Mouse (Mus musculus) G1E (cell line): Measurements from ENCODE around the gene Cyth1. TPM values are rescaled to one million over a fixed set of nuclear protein-coding genes. Genes with fewer than 3 reads are reported as not detected.

ENCODE experiments used
- ATAC-seq: 2 replicates; pipeline ENCODE4 v1.8.0; 2016; ENCODE audit warnings: mild to moderate bottlenecking; ENCODE audit not compliant: insufficient number of reproducible peaks, poor library complexity, low FRiP score, severe bottlenecking; ENCODE audit errors: extremely low read depth
- DNase-seq: peaks from one replicate; pipeline ENCODE4 v3.0.0; 2012; ENCODE audit warnings: low spot score
- H3K27me3 ChIP-seq: 2 replicates; pipeline ENCODE4 v1.6.1; 2012; ENCODE audit warnings: mild to moderate bottlenecking, low read length, inconsistent platforms; ENCODE audit not compliant: insufficient read depth
- H3K36me3 ChIP-seq: replicated peaks from 2 replicates; pipeline ENCODE3; 2012; ENCODE audit warnings: mild to moderate bottlenecking, inconsistent platforms
- H3K4me1 ChIP-seq: 2 replicates; pipeline ENCODE4 v1.6.1; 2012; ENCODE audit warnings: low read depth, low read length, inconsistent platforms, mixed read lengths; ENCODE audit not compliant: insufficient read depth
- H3K4me3 ChIP-seq: 2 replicates; pipeline ENCODE4 v1.5.1; 2012; ENCODE audit warnings: low read depth, mild to moderate bottlenecking, inconsistent platforms, low read length, moderate library complexity, mixed read lengths
- H3K9me3 ChIP-seq: replicated peaks from 2 replicates; pipeline ENCODE4 v1.6.1; 2012; ENCODE audit warnings: inconsistent platforms
- CTCF ChIP-seq: IDR thresholded peaks from 2 replicates; pipeline ENCODE4 v1.5.1; 2012; ENCODE audit warnings: low read depth, low read length, inconsistent platforms, mixed read lengths
- GATA1 ChIP-seq: IDR thresholded peaks from 2 replicates; pipeline ENCODE4 v1.6.1; 2012; ENCODE audit warnings: borderline replicate concordance, low read length, inconsistent platforms, mixed read lengths
- GATA2 ChIP-seq: IDR thresholded peaks from 2 replicates; pipeline ENCODE4 v1.6.1; 2012; ENCODE audit warnings: low read depth, low read length, inconsistent platforms, borderline replicate concordance
- POLR2AphosphoS5 ChIP-seq: IDR thresholded peaks from 2 replicates; pipeline ENCODE4 v1.6.1; 2012; ENCODE audit warnings: low read depth, low read length, inconsistent platforms; ENCODE audit not compliant: insufficient replicate concordance
- TAL1 ChIP-seq: conservative IDR thresholded peaks from 2 replicates; pipeline ENCODE4 v1.6.1; 2012; ENCODE audit warnings: low read depth, low read length, inconsistent platforms, mixed read lengths
- polyA plus RNA-seq: library from polyadenylated mRNA; stranded (reverse); fragments of >175 nt; gene quantifications from 2 replicates; pipeline ENCODE4 v1.2.3, GENCODE M21; 2012
- total RNA-seq, 2 experiments: library from RNA; stranded (forward) in 1 of 2; stranded (reverse) in 1 of 2; fragments of 200-1000 nt in 1 of 2; fragments of >200 nt in 1 of 2; fragmentation: Nextera tagmentation in 1 of 2; gene quantifications; 2 replicates each; pipeline ENCODE4 v1.2.3; 2014 to 2017

Cyth1 gene
- total and polyA plus RNA-seq, 3 experiments = 3.1 to 7.1 (median 4.0) TPM

DNA sequence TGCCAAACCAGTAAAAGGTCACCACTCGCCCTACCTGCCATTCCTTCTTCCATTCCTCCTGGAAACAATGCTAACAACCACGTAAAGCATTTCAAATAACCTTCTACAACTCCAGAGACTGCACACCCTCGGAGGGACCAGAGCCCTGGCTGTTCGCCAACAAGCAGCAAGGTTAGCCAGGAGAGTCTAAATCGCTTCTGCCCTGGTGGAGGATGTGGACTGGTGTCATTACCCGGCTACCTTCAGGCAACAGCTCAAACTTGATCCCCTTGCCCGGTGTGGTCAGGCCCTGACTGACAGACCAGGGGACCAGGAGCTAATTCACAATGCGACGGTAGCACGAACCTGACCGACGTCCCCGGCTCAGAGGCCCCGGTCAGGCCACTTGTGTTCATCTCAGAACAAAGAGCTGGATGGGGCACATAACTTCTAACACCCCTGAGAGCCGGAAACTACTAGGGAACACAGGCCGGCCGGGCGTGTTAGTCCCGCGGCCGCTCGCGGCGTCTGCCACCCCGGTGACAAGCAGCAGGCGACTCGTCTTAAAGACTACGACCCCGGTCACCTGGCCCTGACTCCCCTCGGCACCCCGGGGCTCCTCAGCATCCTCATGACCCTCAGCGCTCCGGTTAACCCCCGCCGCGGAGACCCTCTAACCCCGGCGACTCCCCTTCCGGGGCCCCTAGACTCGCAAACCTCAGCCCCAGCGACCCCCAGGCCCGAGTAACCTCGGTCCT lies 865 bp downstream of the Cyth1 start:
- H3K27me3 ChIP-seq = peaks cover 5% of the 10 kb centered on the region; the same call in 1 of the 2 replicates
- no peaks in the 10 kb centered on the region for H3K9me3 ChIP-seq
- no peaks in the 10 kb centered on the region for H3K36me3 ChIP-seq
- H3K4me3 ChIP-seq = peak overlapping the region; percentile 84
- no peak for TF ChIP-seq POLR2AphosphoS5
- TF ChIP-seq GATA1 = no peak
- no peak for TF ChIP-seq CTCF
- TF ChIP-seq GATA2 = no peak
- no peak for TF ChIP-seq TAL1
- peaks cover 38% of the 10 kb centered on the region for H3K4me1 ChIP-seq
- ATAC-seq (no peak), DNase-seq (peak; percentile 14)

DNA sequence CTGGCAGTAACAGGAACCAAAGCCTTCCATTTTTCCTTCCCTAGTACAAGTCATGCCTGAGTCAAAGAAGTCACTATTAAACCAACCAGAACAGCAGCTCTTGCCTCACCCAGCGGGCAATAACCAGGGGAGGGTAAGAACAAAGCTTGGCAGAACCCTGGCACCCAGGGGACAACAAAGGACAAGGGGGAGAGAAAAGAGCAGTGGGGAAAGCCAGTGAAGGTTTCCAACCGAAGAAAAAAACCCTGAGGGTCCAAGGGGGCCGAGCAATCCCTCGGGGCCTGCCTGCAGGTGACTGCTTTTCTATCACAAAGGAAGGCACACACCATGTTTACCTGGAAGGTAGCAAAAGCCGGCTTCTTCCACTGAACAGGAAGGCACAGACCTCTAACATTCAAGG lies 1.7 kb downstream of the Cyth1 start:
- peaks cover 5% of the 10 kb centered on the region; the same call in 1 of the 2 replicates for H3K27me3 ChIP-seq
- peaks cover 38% of the 10 kb centered on the region for H3K4me1 ChIP-seq
- H3K9me3 ChIP-seq = no peaks in the 10 kb centered on the region
- ATAC-seq = no peak
- TF ChIP-seq CTCF (no peak), POLR2AphosphoS5 (no peak), GATA1 (no peak), GATA2 (no peak), TAL1 (no peak)
- no peak overlapping the region for H3K4me3 ChIP-seq
- no peaks in the 10 kb centered on the region for H3K36me3 ChIP-seq
- DNase-seq = no peak

DNA sequence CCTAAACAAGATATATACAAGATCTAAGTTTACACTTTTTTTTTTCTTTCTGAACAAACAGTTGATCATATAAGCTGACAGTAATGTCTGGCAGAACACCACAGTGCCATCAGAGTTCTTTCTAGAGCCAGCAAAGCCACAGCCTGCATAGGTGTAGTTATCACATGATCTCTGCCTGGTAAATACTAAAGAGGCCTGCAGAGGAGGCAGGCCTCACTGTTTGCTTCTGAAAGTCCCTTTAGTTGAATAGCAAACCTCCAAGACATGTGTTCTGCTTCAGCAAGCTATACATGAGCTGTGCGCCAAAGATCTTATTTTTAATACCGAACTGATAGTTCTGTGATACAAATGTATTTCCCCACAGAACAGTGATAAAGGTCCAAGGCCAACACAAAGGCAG lies 3.3 kb downstream of the Cyth1 start:
- Histone ChIP-seq H3K9me3 (no peaks in the 10 kb centered on the region), H3K4me3 (no peak overlapping the region), H3K36me3 (no peaks in the 10 kb centered on the region), H3K4me1 (peaks cover 30% of the 10 kb centered on the region), H3K27me3 (peaks cover 10% of the 10 kb centered on the region)
- ATAC-seq (no peak), DNase-seq (no peak)
- TF ChIP-seq GATA2 = no peak
- TF ChIP-seq TAL1 = no peak
- TF ChIP-seq POLR2AphosphoS5 = no peak
- no peak for TF ChIP-seq CTCF
- no peak for TF ChIP-seq GATA1

DNA sequence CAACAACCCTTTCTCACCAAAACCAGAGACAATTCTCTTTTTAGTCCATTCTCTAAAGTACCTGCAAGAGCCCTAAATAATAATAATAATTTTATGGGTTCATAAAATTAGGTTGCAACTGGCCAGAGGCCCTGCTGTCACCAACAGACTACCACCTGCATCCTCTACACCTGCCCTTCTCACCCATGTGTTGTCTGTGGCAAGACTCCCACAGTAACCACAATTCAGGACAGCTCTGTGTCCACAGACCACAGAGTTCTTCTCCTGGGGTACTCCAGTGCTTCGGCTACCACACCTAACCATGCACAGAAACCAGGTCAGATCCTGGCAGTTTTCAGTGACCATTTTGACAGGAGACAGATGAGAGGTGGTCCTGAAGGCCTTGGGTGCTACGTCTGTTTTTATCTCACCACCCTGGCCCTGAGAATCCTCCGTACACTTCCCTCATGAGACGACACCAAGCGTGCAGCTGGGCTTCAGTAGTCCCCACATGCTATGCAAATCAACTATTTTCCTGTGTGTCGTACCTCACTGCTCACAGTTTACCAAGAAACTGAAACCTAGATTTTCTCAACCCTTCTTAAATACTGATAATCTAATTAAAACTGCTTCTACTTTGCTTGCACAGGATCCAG lies 4.6 kb downstream of the Cyth1 start:
- DNase-seq (no peak), ATAC-seq (no peak)
- Histone ChIP-seq H3K36me3 (no peaks in the 10 kb centered on the region), H3K27me3 (peaks cover 23% of the 10 kb centered on the region), H3K4me1 (peaks cover 25% of the 10 kb centered on the region), H3K9me3 (no peaks in the 10 kb centered on the region), H3K4me3 (no peak overlapping the region)
- TF ChIP-seq TAL1 = no peak
- TF ChIP-seq CTCF = no peak
- TF ChIP-seq GATA2 = no peak
- TF ChIP-seq GATA1 = no peak

DNA sequence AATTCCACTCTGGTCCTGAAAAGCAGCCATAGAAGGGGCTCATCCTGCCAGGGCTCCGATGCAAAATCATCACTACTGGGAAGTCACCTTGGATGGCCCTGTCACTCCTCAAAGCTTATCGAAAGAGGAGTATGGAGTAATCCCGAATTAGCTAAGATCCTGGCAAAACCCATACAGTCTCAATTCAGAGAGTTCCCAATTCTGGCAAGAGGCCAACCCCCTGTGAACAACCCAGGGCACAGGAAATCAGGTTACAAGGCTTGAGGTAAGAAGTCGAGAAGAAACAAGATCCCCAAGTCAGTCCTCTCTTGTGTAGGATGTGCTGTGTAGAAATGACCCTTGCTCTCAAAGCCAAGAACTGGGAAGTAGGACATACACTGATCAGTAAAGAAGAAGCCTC lies 5.9 kb downstream of the Cyth1 start:
- no peak for DNase-seq
- no peaks in the 10 kb centered on the region for H3K9me3 ChIP-seq
- peaks cover 21% of the 10 kb centered on the region for H3K27me3 ChIP-seq
- peaks cover 17% of the 10 kb centered on the region for H3K4me1 ChIP-seq
- ATAC-seq = no peak
- H3K4me3 ChIP-seq = no peak overlapping the region
- no peaks in the 10 kb centered on the region for H3K36me3 ChIP-seq
- TF ChIP-seq GATA1 (no peak), TAL1 (no peak)

DNA sequence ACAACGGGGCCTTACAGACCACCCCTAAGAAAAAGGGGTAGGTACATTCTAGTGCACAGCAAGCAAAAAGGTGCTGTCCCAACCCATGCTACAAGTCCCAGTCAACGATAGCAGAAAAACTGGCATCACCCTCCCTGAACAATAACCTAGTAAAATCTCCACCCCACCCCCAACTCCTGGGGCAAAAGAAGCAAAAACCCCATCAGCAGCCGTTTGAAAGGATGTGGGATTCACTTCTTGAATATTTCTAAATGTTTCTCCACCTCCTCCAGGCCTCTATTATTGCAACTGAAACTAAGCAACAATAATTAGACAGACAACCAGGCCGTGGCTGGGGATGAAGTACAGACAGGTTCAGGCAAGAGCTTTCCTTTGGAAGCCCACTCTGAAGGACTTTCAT lies 8.0 kb downstream of the Cyth1 start:
- DNase-seq = no peak
- ATAC-seq = no peak
- Histone ChIP-seq H3K4me1 (peaks cover 22% of the 10 kb centered on the region), H3K4me3 (no peak overlapping the region), H3K9me3 (no peaks in the 10 kb centered on the region), H3K36me3 (no peaks in the 10 kb centered on the region), H3K27me3 (peaks cover 27% of the 10 kb centered on the region)
- TF ChIP-seq TAL1 = no peak
- TF ChIP-seq GATA2 = no peak
- no peak for TF ChIP-seq GATA1
- no peak for TF ChIP-seq POLR2AphosphoS5
- TF ChIP-seq CTCF = no peak
